Mouse (Mus musculus): ENCODE data around the gene Fam13c. TPM values are rescaled to one million over a fixed set of nuclear protein-coding genes. Genes with fewer than 3 reads are reported as not detected.

Fam13c gene
- polyA plus RNA-seq, 1 experiment from 2014 or later = 19.1 TPM

- H3K4me2 ChIP-seq = no peak overlapping the region
- WGBS = 95% methylated on average over 10 of the region's 10 CpGs
- H3K27ac ChIP-seq = no peak overlapping the region
- H3K4me3 ChIP-seq (replicated peaks) = no peak overlapping the region
- no peak for ATAC-seq (ENCODE audit: low FRiP score)
- no peaks in the 10 kb centered on the region for H3K27me3 ChIP-seq
- H3K4me1 ChIP-seq = no peaks in the 10 kb centered on the region
- H3K9me3 ChIP-seq = 0 out of 2 replicates have a peak, but pooled peaks cover 2% of the 10 kb centered on the region
- peaks cover 41% of the 10 kb centered on the region for H3K36me3 ChIP-seq (replicated peaks)
- no peak overlapping the region for H3K9ac ChIP-seq
Observed at GRCm38 (mm10) chr10:70477741-70478145, 37.5 kb downstream of the Fam13c start.

- Histone ChIP-seq H3K9ac (no peak overlapping the region), H3K27me3 (peaks cover 4% of the 10 kb centered on the region; the same call in 1 of the 2 replicates), H3K27ac (0 out of 2 replicates have a peak overlapping the region, but pooled peaks have one; percentile 5), H3K4me3 (replicated peaks) (no peak overlapping the region), H3K4me2 (no peak overlapping the region), H3K9me3 (no peaks in the 10 kb centered on the region), H3K4me1 (peaks cover 22% of the 10 kb centered on the region), H3K36me3 (replicated peaks) (peaks cover 4% of the 10 kb centered on the region; the same call in 1 of the 2 replicates)
- no peak for ATAC-seq (ENCODE audit: low FRiP score)
- WGBS = 81% methylated on average over 6 of the region's 6 CpGs
Observed at GRCm38 (mm10) chr10:70483736-70484135, 43.5 kb downstream of the Fam13c start.

GRCm38 (mm10) chr10:70484568-70485286, 44.4 kb downstream of the Fam13c start:
- Histone ChIP-seq H3K36me3 (replicated peaks) (peaks cover 4% of the 10 kb centered on the region; the same call in 1 of the 2 replicates), H3K4me2 (peak overlapping the region; percentile 30), H3K27me3 (peaks cover 4% of the 10 kb centered on the region; the same call in 1 of the 2 replicates), H3K9ac (no peak overlapping the region), H3K27ac (peak overlapping the region; percentile 77), H3K4me1 (peaks cover 22% of the 10 kb centered on the region), H3K4me3 (replicated peaks) (no peak overlapping the region), H3K9me3 (no peaks in the 10 kb centered on the region)
- 9% methylated on average over 7 of the region's 7 CpGs for WGBS
- peak; percentile 76 for ATAC-seq (ENCODE audit: low FRiP score)

- 4% methylated on average over 7 of the region's 7 CpGs for WGBS
- peak; percentile 85 for ATAC-seq (ENCODE audit: low FRiP score)
- H3K9ac ChIP-seq = no peak overlapping the region
Observed at GRCm38 (mm10) chr10:70485287-70485612, 45.0 kb downstream of the Fam13c start.

GRCm38 (mm10) chr10:70486651-70487050, 46.4 kb downstream of the Fam13c start:
- WGBS = 91% methylated on average over 6 of the region's 6 CpGs
- Histone ChIP-seq H3K27ac (no peak overlapping the region), H3K9me3 (no peaks in the 10 kb centered on the region), H3K4me2 (no peak overlapping the region), H3K4me1 (peaks cover 22% of the 10 kb centered on the region), H3K9ac (no peak overlapping the region), H3K4me3 (replicated peaks) (no peak overlapping the region), H3K36me3 (replicated peaks) (no peaks in the 10 kb centered on the region), H3K27me3 (peaks cover 4% of the 10 kb centered on the region; the same call in 1 of the 2 replicates)
- ATAC-seq (ENCODE audit: low FRiP score) = no peak

More at GRCm38 (mm10) chr10:70485287-70485612, 45.0 kb downstream of the Fam13c start:
- Histone ChIP-seq H3K4me1 (peaks cover 22% of the 10 kb centered on the region), H3K27me3 (peaks cover 4% of the 10 kb centered on the region; the same call in 1 of the 2 replicates), H3K36me3 (replicated peaks) (peaks cover 4% of the 10 kb centered on the region; the same call in 1 of the 2 replicates), H3K4me2 (peak overlapping the region; percentile 30), H3K9me3 (no peaks in the 10 kb centered on the region), H3K27ac (peak overlapping the region; percentile 77), H3K4me3 (replicated peaks) (no peak overlapping the region)

- Histone ChIP-seq H3K9ac (no peak overlapping the region), H3K27ac (no peak overlapping the region)
- ATAC-seq (ENCODE audit: low FRiP score) = no peak
Observed at GRCm38 (mm10) chr10:70493891-70494290, 53.6 kb downstream of the Fam13c start.

GRCm38 (mm10) chr10:70494441-70494840, 54.2 kb downstream of the Fam13c start:
- WGBS = 75% methylated on average over 2 of the region's 2 CpGs
- no peak for ATAC-seq (ENCODE audit: low FRiP score)
- no peaks in the 10 kb centered on the region for H3K36me3 ChIP-seq (replicated peaks)
- H3K4me1 ChIP-seq = peaks cover 9% of the 10 kb centered on the region
- no peak overlapping the region for H3K27ac ChIP-seq
- no peaks in the 10 kb centered on the region for H3K27me3 ChIP-seq
- no peak overlapping the region for H3K9ac ChIP-seq
- H3K4me2 ChIP-seq = no peak overlapping the region
- H3K9me3 ChIP-seq = no peaks in the 10 kb centered on the region
- H3K4me3 ChIP-seq (replicated peaks) = no peak overlapping the region

More at GRCm38 (mm10) chr10:70493891-70494290, 53.6 kb downstream of the Fam13c start:
- whole genome bisulfite sequencing = 95% methylated on average over 3 of the region's 3 CpGs
- Histone ChIP-seq H3K4me2 (no peak overlapping the region), H3K36me3 (replicated peaks) (no peaks in the 10 kb centered on the region), H3K27me3 (no peaks in the 10 kb centered on the region), H3K4me3 (replicated peaks) (no peak overlapping the region), H3K9me3 (no peaks in the 10 kb centered on the region), H3K4me1 (peaks cover 5% of the 10 kb centered on the region)

GRCm38 (mm10) chr10:70495106-70496104, 55.1 kb downstream of the Fam13c start:
- Histone ChIP-seq H3K36me3 (replicated peaks) (no peaks in the 10 kb centered on the region), H3K4me3 (replicated peaks) (no peak overlapping the region), H3K4me1 (peaks cover 14% of the 10 kb centered on the region), H3K27ac (no peak overlapping the region), H3K27me3 (no peaks in the 10 kb centered on the region), H3K9me3 (no peaks in the 10 kb centered on the region), H3K4me2 (no peak overlapping the region), H3K9ac (no peak overlapping the region)
- ATAC-seq (ENCODE audit: low FRiP score) = no peak
- WGBS = 94% methylated on average over 4 of the region's 4 CpGs

- H3K9me3 ChIP-seq = no peaks in the 10 kb centered on the region
- no peak for ATAC-seq (ENCODE audit: low FRiP score)
- H3K27me3 ChIP-seq = no peaks in the 10 kb centered on the region
- H3K4me1 ChIP-seq = peaks cover 14% of the 10 kb centered on the region
- H3K27ac ChIP-seq = no peak overlapping the region
- no peak overlapping the region for H3K9ac ChIP-seq
- H3K36me3 ChIP-seq (replicated peaks) = peaks cover 3% of the 10 kb centered on the region; the same call in 1 of the 2 replicates
- no peak overlapping the region for H3K4me2 ChIP-seq
- H3K4me3 ChIP-seq (replicated peaks) = no peak overlapping the region
Observed at GRCm38 (mm10) chr10:70496938-70497337, 56.7 kb downstream of the Fam13c start.

GRCm38 (mm10) chr10:70498328-70498727, 58.0 kb downstream of the Fam13c start:
- Histone ChIP-seq H3K27ac (no peak overlapping the region), H3K36me3 (replicated peaks) (peaks cover 4% of the 10 kb centered on the region; the same call in 1 of the 2 replicates), H3K9ac (no peak overlapping the region), H3K4me1 (peaks cover 14% of the 10 kb centered on the region), H3K4me2 (no peak overlapping the region), H3K9me3 (no peaks in the 10 kb centered on the region), H3K27me3 (no peaks in the 10 kb centered on the region), H3K4me3 (replicated peaks) (no peak overlapping the region)
- WGBS = 54% methylated on average over 2 of the region's 2 CpGs
- 0 out of 2 replicates have a peak, but pooled peaks have one; percentile 30 for ATAC-seq (ENCODE audit: low FRiP score)

GRCm38 (mm10) chr10:70499246-70499645, 59.0 kb downstream of the Fam13c start:
- H3K27ac ChIP-seq = no peak overlapping the region
- H3K9me3 ChIP-seq = no peaks in the 10 kb centered on the region
- no peaks in the 10 kb centered on the region for H3K27me3 ChIP-seq
- H3K4me3 ChIP-seq (replicated peaks) = no peak overlapping the region
- peaks cover 14% of the 10 kb centered on the region for H3K4me1 ChIP-seq
- WGBS = 22% methylated on average over 13 of the region's 13 CpGs
- no peak overlapping the region for H3K9ac ChIP-seq
- peaks cover 4% of the 10 kb centered on the region; the same call in 1 of the 2 replicates for H3K36me3 ChIP-seq (replicated peaks)
- no peak for ATAC-seq (ENCODE audit: low FRiP score)
- no peak overlapping the region for H3K4me2 ChIP-seq

GRCm38 (mm10) chr10:70504871-70505270, 64.6 kb downstream of the Fam13c start:
- Histone ChIP-seq H3K4me3 (replicated peaks) (no peak overlapping the region), H3K4me1 (peaks cover 12% of the 10 kb centered on the region), H3K9ac (no peak overlapping the region), H3K9me3 (0 out of 2 replicates have a peak, but pooled peaks cover 5% of the 10 kb centered on the region), H3K4me2 (no peak overlapping the region), H3K36me3 (replicated peaks) (peaks cover 4% of the 10 kb centered on the region; the same call in 1 of the 2 replicates), H3K27me3 (no peaks in the 10 kb centered on the region), H3K27ac (no peak overlapping the region)
- ATAC-seq (ENCODE audit: low FRiP score) = no peak
- 91% methylated on average over 15 of the region's 15 CpGs for WGBS

Data from forebrain, embryonic 12.5 days (tissue).